Mouse (Mus musculus) E14TG2a.4 (cell line): Measurements from ENCODE around the gene Raly.

ENCODE experiments used
- CTCF ChIP-seq: conservative IDR thresholded peaks from 2 replicates; pipeline ENCODE4 v1.5.1; 2014; ENCODE audit warnings: low read length
- NANOG ChIP-seq: IDR thresholded peaks from 2 replicates; pipeline ENCODE4 v1.6.1; 2014; ENCODE audit warnings: borderline replicate concordance, low read length, mixed read lengths
- POU5F1 ChIP-seq: IDR thresholded peaks from 2 replicates; pipeline ENCODE4 v1.6.1; 2014; ENCODE audit warnings: low read length, borderline replicate concordance

DNA sequence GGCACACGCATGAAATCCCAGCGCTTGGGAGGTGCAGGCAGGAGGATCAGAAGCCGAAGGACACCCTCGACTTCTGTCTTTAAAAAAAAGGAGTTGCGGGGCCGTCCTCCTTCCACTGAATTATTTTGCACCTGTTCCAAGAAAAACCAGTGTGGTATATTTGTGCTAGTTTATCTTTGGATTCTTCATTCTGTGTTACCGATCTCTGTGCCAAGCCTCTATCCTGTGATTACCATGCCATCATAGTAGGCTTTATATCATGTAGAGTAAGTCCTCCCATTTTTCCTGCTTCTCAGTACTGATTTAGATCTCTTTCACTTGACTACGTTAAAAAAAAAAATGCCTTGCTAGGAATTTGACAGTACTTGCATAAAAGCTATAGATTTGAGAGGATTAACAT, 19.3 kb upstream of the Raly start:
- TF ChIP-seq CTCF: no peak
- TF ChIP-seq POU5F1: no peak
- TF ChIP-seq NANOG: no peak
